Comparison of ENCODE assay signal across 16 mouse cellular contexts in genomic region chr6:83599636-83600174, GRCm38 (mm10). TPM values are rescaled to one million over a fixed set of nuclear protein-coding genes. Genes with fewer than 3 reads are reported as not detected.
DNase-seq lines count a peak whose midpoint lies in the region; ATAC-seq and TF ChIP-seq lines count a peak whose summit lies in the region.
"Had no signal": no experiment of that assay in that cellular context is flagged by ENCODE, and none has a peak within 500 bp of the region (broad histone marks: within the 10 kb centered on the region; RNA-seq: fewer than 3 reads in every experiment).

No protein-coding gene starts in this region.

- 84% methylated on average over 6 of the region's 6 CpGs for WGBS in hindbrain, embryonic 16.5 days
- 91% methylated on average over 6 of the region's 6 CpGs for WGBS in hindbrain, embryonic 14.5 days
- 31% methylated on average over 6 of the region's 6 CpGs for WGBS in heart, embryonic 12.5 days

- no peak for TF ChIP-seq CTCF in bone marrow macrophage, adult 2 months (IDR thresholded peaks at IDR 0.05; ENCODE audit: low read depth, low read length)

- DNase-seq in hindbrain, embryonic 14.5 days (ENCODE audit: low spot score), result no peak
- no peak for DNase-seq in urinary bladder, adult 18-20 months (ENCODE audit: low spot score in 2 of 2)
- no peak for DNase-seq in adrenal gland, adult (ENCODE audit: inconsistent age in 2 of 2, low spot score in 1 of 2)
- no peak for DNase-seq in right cerebral cortex, postnatal 14 days

- H3K27me3 ChIP-seq in hindbrain, embryonic 16.5 days (replicated peaks; ENCODE audit: control insufficient read depth, insufficient read depth, low read length), result no peaks in the 10 kb centered on the region
- no peaks in the 10 kb centered on the region for H3K27me3 ChIP-seq in hindbrain, embryonic 14.5 days (ENCODE audit: control insufficient read depth, insufficient read depth, low read length)
- no peaks in the 10 kb centered on the region for H3K27me3 ChIP-seq in heart, embryonic 12.5 days (replicated peaks)
- H3K27me3 ChIP-seq: embryonic facial prominence, embryonic 12.5 days had no signal

- H3K36me3 ChIP-seq in hindbrain, embryonic 16.5 days (ENCODE audit: control insufficient read depth, insufficient read depth, low read length), result no peaks in the 10 kb centered on the region
- H3K36me3 ChIP-seq in hindbrain, embryonic 14.5 days (replicated peaks; ENCODE audit: control insufficient read depth, insufficient read depth), result no peaks in the 10 kb centered on the region
- H3K36me3 ChIP-seq in heart, embryonic 12.5 days, result no peaks in the 10 kb centered on the region
- H3K36me3 ChIP-seq: embryonic facial prominence, embryonic 12.5 days; lung, embryonic 15.5 days had no signal

- no peak overlapping the region for H3K4me3 ChIP-seq in hindbrain, embryonic 16.5 days (ENCODE audit: low read length)
- H3K4me3 ChIP-seq in hindbrain, embryonic 14.5 days (replicated peaks; ENCODE audit: low read length), result no peak overlapping the region
- H3K4me3 ChIP-seq in bone marrow macrophage, adult 2 months (ENCODE audit: insufficient read depth, low read length), result peak overlapping the region; percentile 7; the same call in 1 of the 2 replicates
- H3K4me3 ChIP-seq in heart, embryonic 12.5 days, result no peak overlapping the region
- H3K4me3 ChIP-seq: left cerebral cortex, adult 2 months had no signal

- H3K4me2 ChIP-seq in hindbrain, embryonic 16.5 days (ENCODE audit: low read length), result peak overlapping the region; percentile 64; the same call in 1 of the 2 replicates
- H3K4me2 ChIP-seq in hindbrain, embryonic 14.5 days (replicated peaks), result no peak overlapping the region
- H3K4me2 ChIP-seq in heart, embryonic 12.5 days, result peak overlapping the region; percentile 69

- H3K27ac ChIP-seq in hindbrain, embryonic 16.5 days (ENCODE audit: low read depth, low read length), result no peak overlapping the region
- no peak overlapping the region for H3K27ac ChIP-seq in hindbrain, embryonic 14.5 days
- peak overlapping the region; percentile 69 for H3K27ac ChIP-seq in bone marrow macrophage, adult 2 months (ENCODE audit: insufficient read depth, low read depth, low read length)
- no peak overlapping the region for H3K27ac ChIP-seq in heart, embryonic 12.5 days (ENCODE audit: poor library complexity, severe bottlenecking)
- H3K27ac ChIP-seq: embryonic facial prominence, embryonic 12.5 days; left cerebral cortex, adult 2 months; lung, embryonic 15.5 days had no signal

- no peaks in the 10 kb centered on the region for H3K4me1 ChIP-seq in hindbrain, embryonic 16.5 days (ENCODE audit: control insufficient read depth, insufficient read depth, low read depth, low read length)
- H3K4me1 ChIP-seq in hindbrain, embryonic 14.5 days (replicated peaks; ENCODE audit: control insufficient read depth, insufficient read depth, low read length), result no peaks in the 10 kb centered on the region
- peaks cover 22% of the 10 kb centered on the region for H3K4me1 ChIP-seq in bone marrow macrophage, adult 2 months (ENCODE audit: control insufficient read depth, insufficient read depth, low read length)
- H3K4me1 ChIP-seq in heart, embryonic 12.5 days (replicated peaks), result peaks cover 18% of the 10 kb centered on the region
- H3K4me1 ChIP-seq: embryonic facial prominence, embryonic 12.5 days had no signal

- H3K9ac ChIP-seq in hindbrain, embryonic 16.5 days (ENCODE audit: low read depth, low read length), result no peak overlapping the region
- no peak overlapping the region for H3K9ac ChIP-seq in hindbrain, embryonic 14.5 days
- H3K9ac ChIP-seq in heart, embryonic 12.5 days, result no peak overlapping the region
- H3K9ac ChIP-seq: lung, embryonic 15.5 days had no signal

- no peak for ATAC-seq in hindbrain, embryonic 16.5 days
- ATAC-seq in hindbrain, embryonic 14.5 days (ENCODE audit: low FRiP score), result no peak
- no peak for ATAC-seq in heart, embryonic 12.5 days (ENCODE audit: insufficient number of reproducible peaks, low FRiP score)
- peak; percentile 58 for ATAC-seq in megakaryocyte progenitor cell, adult 5-6 weeks (replicated peaks; ENCODE audit: poor library complexity)
- ATAC-seq: activated CD4-positive, CD25-positive, alpha-beta regulatory T cell, adult 4 months had no signal

- no peak for TF ChIP-seq POLR2A in bone marrow macrophage, adult 2 months (IDR thresholded peaks at IDR 0.05; ENCODE audit: borderline replicate concordance, low read depth, low read length)

- no peaks in the 10 kb centered on the region for H3K9me3 ChIP-seq in hindbrain, embryonic 16.5 days (ENCODE audit: control insufficient read depth, low read length)
- H3K9me3 ChIP-seq in hindbrain, embryonic 14.5 days (ENCODE audit: control insufficient read depth, low read length), result no peaks in the 10 kb centered on the region
- no peaks in the 10 kb centered on the region for H3K9me3 ChIP-seq in heart, embryonic 12.5 days (replicated peaks)
- H3K9me3 ChIP-seq: embryonic facial prominence, embryonic 12.5 days; lung, embryonic 15.5 days had no signal

RNA-seq across cellular contexts. Expression of gene Stambp, which starts 27.2 kb away (rescaled TPM):
- polyA plus RNA-seq in hindbrain, embryonic 16.5 days (2015; fragmentation: Nextera tagmentation; extraction: Ambion mirVana), result 61.3 and 62.8 TPM in 2 replicates
- 59.4 and 63.6 TPM in 2 replicates for polyA plus RNA-seq in hindbrain, embryonic 14.5 days (2014; fragmentation: Nextera tagmentation; extraction: Ambion mirVana)
- polyA plus RNA-seq in bone marrow macrophage, adult 2 months (2012; ENCODE audit: insufficient read depth, insufficient read length, missing spikeins), result 28.8 and 36.4 TPM in 2 replicates
- 24.4 and 25.8 TPM in 2 replicates for polyA plus RNA-seq in heart, embryonic 12.5 days (2016; fragmentation: Nextera tagmentation; extraction: Ambion mirVana)
- total RNA-seq in megakaryocyte progenitor cell, adult 5-6 weeks (2015), result 30.8 and 34.5 TPM in 2 replicates
- total RNA-seq in megakaryocyte progenitor cell, adult 5-6 weeks (2017), result 4.0 and 7.4 TPM in 2 replicates

RNA-seq across cellular contexts. Expression of gene Clec4f, which starts 56.3 kb away (rescaled TPM):
- not detected in 2 replicates for polyA plus RNA-seq in hindbrain, embryonic 16.5 days (2015; fragmentation: Nextera tagmentation; extraction: Ambion mirVana)
- not detected in 2 replicates for polyA plus RNA-seq in hindbrain, embryonic 14.5 days (2014; fragmentation: Nextera tagmentation; extraction: Ambion mirVana)
- polyA plus RNA-seq in bone marrow macrophage, adult 2 months (2012; ENCODE audit: insufficient read depth, insufficient read length, missing spikeins), result not detected in 2 replicates
- 0.33 and 0.40 TPM in 2 replicates for polyA plus RNA-seq in heart, embryonic 12.5 days (2016; fragmentation: Nextera tagmentation; extraction: Ambion mirVana)
- not detected in 2 replicates for total RNA-seq in megakaryocyte progenitor cell, adult 5-6 weeks (2015)
- total RNA-seq in megakaryocyte progenitor cell, adult 5-6 weeks (2017), result not detected in 2 replicates
- total RNA-seq: CH12.LX; gastrocnemius, adult 8-10 months; left cerebral cortex, adult 2 months had no signal
- polyA plus RNA-seq: activated CD4-positive, CD25-positive, alpha-beta regulatory T cell, adult 4 months; embryonic facial prominence, embryonic 12.5 days; kidney, embryonic 14.5 days; lung, embryonic 15.5 days; neural tube, embryonic 11.5 days had no signal
